Comparison of ENCODE assay signal across 10 mouse cellular contexts in the genomic region with DNA sequence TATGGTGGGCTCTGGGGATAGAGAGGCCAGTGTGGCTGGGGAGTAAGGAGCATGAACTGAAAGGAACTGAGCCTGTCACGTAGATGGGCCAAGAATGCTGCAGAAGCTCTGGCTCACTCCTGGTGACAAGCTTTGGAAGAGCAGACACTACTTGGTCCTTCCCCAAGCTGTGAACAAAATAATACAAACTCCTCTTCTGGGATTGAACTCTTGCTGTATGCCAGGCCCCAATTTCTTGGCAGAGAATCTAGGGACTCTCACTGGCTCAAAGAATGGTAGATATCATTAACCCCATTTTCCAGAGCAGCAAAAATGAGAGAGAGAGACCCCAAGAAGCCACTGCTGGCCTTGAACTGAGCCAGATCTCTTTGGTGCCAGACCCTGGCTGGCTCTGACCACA. TPM values are rescaled to one million over a fixed set of nuclear protein-coding genes. Genes with fewer than 3 reads are reported as not detected.
DNase-seq lines count a peak whose midpoint lies in the region; ATAC-seq lines count a peak whose summit lies in the region.
"Had no signal": no experiment of that assay in that cellular context is flagged by ENCODE, and none has a peak within 500 bp of the region (broad histone marks: within the 10 kb centered on the region; RNA-seq: fewer than 3 reads in every experiment).

No protein-coding gene starts in this region.

- peak overlapping the region; percentile 64 for H3K4me2 ChIP-seq in hindbrain, embryonic 16.5 days (ENCODE audit: low read length)
- H3K4me2 ChIP-seq in midbrain, embryonic 13.5 days (replicated peaks): peak overlapping the region; percentile 68

- 26% methylated on average over 1 of the region's 1 CpGs for WGBS in heart, embryonic 10.5 days
- 25% methylated on average over 1 of the region's 1 CpGs for WGBS in embryonic facial prominence, embryonic 10.5 days
- WGBS in hindbrain, embryonic 16.5 days: 38% methylated on average over 1 of the region's 1 CpGs
- 41% methylated on average over 1 of the region's 1 CpGs for WGBS in midbrain, embryonic 13.5 days

- peak; percentile 15; the same call in 1 of the 2 replicates for ATAC-seq in hindbrain, embryonic 16.5 days
- ATAC-seq in midbrain, embryonic 13.5 days: no peak

- H3K36me3 ChIP-seq in heart, embryonic 10.5 days: no peaks in the 10 kb centered on the region
- no peaks in the 10 kb centered on the region for H3K36me3 ChIP-seq in embryonic facial prominence, embryonic 10.5 days (replicated peaks)
- H3K36me3 ChIP-seq in hindbrain, embryonic 16.5 days (ENCODE audit: control insufficient read depth, insufficient read depth, low read length): no peaks in the 10 kb centered on the region
- H3K36me3 ChIP-seq in midbrain, embryonic 13.5 days: no peaks in the 10 kb centered on the region

- DNase-seq in heart, embryonic 10.5 days (ENCODE audit: low spot score): no peak
- DNase-seq in heart, adult 8-10 months (ENCODE audit: low spot score): no peak
- no peak for DNase-seq in embryonic facial prominence, embryonic 10.5 days (ENCODE audit: low spot score)
- no peak for DNase-seq in thymus, postnatal 10 days (ENCODE audit: low spot score in 2 of 2)
- no peak for DNase-seq in T-cell, adult 2 months (ENCODE audit: low spot score)
- no peak for DNase-seq in adrenal gland, adult 8-10 months

- peak overlapping the region; percentile 66 for H3K4me3 ChIP-seq in heart, embryonic 10.5 days
- H3K4me3 ChIP-seq in embryonic facial prominence, embryonic 10.5 days: peak overlapping the region; percentile 65
- no peak overlapping the region; the same call in 1 of the 2 replicates for H3K4me3 ChIP-seq in hindbrain, embryonic 16.5 days (ENCODE audit: low read length)
- H3K4me3 ChIP-seq in midbrain, embryonic 13.5 days (replicated peaks): peak overlapping the region; percentile 32

- peaks cover 32% of the 10 kb centered on the region for H3K4me1 ChIP-seq in heart, embryonic 10.5 days
- H3K4me1 ChIP-seq in embryonic facial prominence, embryonic 10.5 days: peaks cover 40% of the 10 kb centered on the region
- peaks cover 21% of the 10 kb centered on the region for H3K4me1 ChIP-seq in hindbrain, embryonic 16.5 days (ENCODE audit: control insufficient read depth, insufficient read depth, low read depth, low read length)
- H3K4me1 ChIP-seq in midbrain, embryonic 13.5 days (replicated peaks): peaks cover 36% of the 10 kb centered on the region

- peaks cover 77% of the 10 kb centered on the region for H3K27me3 ChIP-seq in heart, embryonic 10.5 days (ENCODE audit: insufficient read depth, poor library complexity, severe bottlenecking)
- H3K27me3 ChIP-seq in embryonic facial prominence, embryonic 10.5 days (replicated peaks; ENCODE audit: low read depth, poor library complexity, severe bottlenecking): peaks cover 77% of the 10 kb centered on the region
- peaks cover 22% of the 10 kb centered on the region for H3K27me3 ChIP-seq in hindbrain, embryonic 16.5 days (replicated peaks; ENCODE audit: control insufficient read depth, insufficient read depth, low read length)
- H3K27me3 ChIP-seq in midbrain, embryonic 13.5 days: peaks cover 64% of the 10 kb centered on the region

- no peak overlapping the region for H3K9ac ChIP-seq in hindbrain, embryonic 16.5 days (ENCODE audit: low read depth, low read length)
- no peak overlapping the region for H3K9ac ChIP-seq in midbrain, embryonic 13.5 days (replicated peaks)

- no peaks in the 10 kb centered on the region for H3K9me3 ChIP-seq in heart, embryonic 10.5 days
- no peaks in the 10 kb centered on the region for H3K9me3 ChIP-seq in embryonic facial prominence, embryonic 10.5 days
- no peaks in the 10 kb centered on the region for H3K9me3 ChIP-seq in hindbrain, embryonic 16.5 days (ENCODE audit: control insufficient read depth, low read length)
- no peaks in the 10 kb centered on the region for H3K9me3 ChIP-seq in midbrain, embryonic 13.5 days

- H3K27ac ChIP-seq in heart, embryonic 10.5 days: no peak overlapping the region; the same call in 1 of the 2 replicates
- H3K27ac ChIP-seq in embryonic facial prominence, embryonic 10.5 days (replicated peaks): peak overlapping the region; percentile 75
- H3K27ac ChIP-seq in hindbrain, embryonic 16.5 days (ENCODE audit: low read depth, low read length): no peak overlapping the region
- no peak overlapping the region for H3K27ac ChIP-seq in midbrain, embryonic 13.5 days

RNA-seq across cellular contexts. Expression of a gene that starts 1.9 kb away (rescaled TPM):
- 1.9 and 7.2 TPM in 2 replicates for polyA plus RNA-seq in heart, embryonic 10.5 days (2016; fragmentation: Nextera tagmentation; extraction: Ambion mirVana)
- 10 to 100 TPM; 21.1 to 47.5 (median 28.5) TPM for total RNA-seq in heart, adult 8-10 months (2022)
- 9.2 and 10.3 TPM in 2 replicates for polyA plus RNA-seq in embryonic facial prominence, embryonic 10.5 days (2016; fragmentation: Nextera tagmentation; extraction: Ambion mirVana)
- polyA plus RNA-seq in hindbrain, embryonic 16.5 days (2015; fragmentation: Nextera tagmentation; extraction: Ambion mirVana): 1.3 TPM in 2 replicates
- polyA plus RNA-seq in midbrain, embryonic 13.5 days (2015; fragmentation: Nextera tagmentation; extraction: Ambion mirVana): 1.0 and 1.8 TPM in 2 replicates
- total RNA-seq in adrenal gland, adult 8-10 months (2022): 1 to 10 TPM; 1.5 to 4.1 (median 3.0) TPM
- total RNA-seq: liver, adult 2 months had no signal
- polyA plus RNA-seq: C2C12; liver, adult 2 months had no signal

RNA-seq across cellular contexts. Expression of a gene that starts 36.2 kb away (rescaled TPM):
- 8.1 and 9.1 TPM in 2 replicates for polyA plus RNA-seq in heart, embryonic 10.5 days (2016; fragmentation: Nextera tagmentation; extraction: Ambion mirVana)
- 10 to 100 TPM; 19.5 to 33.1 (median 28.9) TPM for total RNA-seq in heart, adult 8-10 months (2022)
- polyA plus RNA-seq in embryonic facial prominence, embryonic 10.5 days (2016; fragmentation: Nextera tagmentation; extraction: Ambion mirVana): 10.7 and 12.4 TPM in 2 replicates
- polyA plus RNA-seq in hindbrain, embryonic 16.5 days (2015; fragmentation: Nextera tagmentation; extraction: Ambion mirVana): 28.6 and 32.1 TPM in 2 replicates
- polyA plus RNA-seq in midbrain, embryonic 13.5 days (2015; fragmentation: Nextera tagmentation; extraction: Ambion mirVana): 13.4 and 14.9 TPM in 2 replicates
- 100 to 1,000 TPM; 134 to 367 (median 207) TPM for total RNA-seq in adrenal gland, adult 8-10 months (2022)
